Mouse (Mus musculus): ENCODE results near the gene Nhlrc2. TPM values are rescaled to one million over a fixed set of nuclear protein-coding genes. Genes with fewer than 3 reads are reported as not detected.
"Not testable (repeated sequence)": the region's sequence is repeated elsewhere in the genome, so short reads cannot be mapped to it uniquely, and the experiment has no call there.

The Nhlrc2 gene
- polyA plus RNA-seq (2016; fragmentation: Nextera tagmentation; extraction: Ambion mirVana) = 15.4 and 17.4 TPM in 2 replicates

- peak within 1 kb of the TSS; percentile 83 for H3K4me2 ChIP-seq
- peak within 1 kb of the TSS; percentile 98 for H3K27ac ChIP-seq (ENCODE audit: poor library complexity, severe bottlenecking)
- H3K36me3 ChIP-seq = peaks cover 33% of the 10 kb centered on the region
- H3K9me3 ChIP-seq (replicated peaks) = no peaks in the 10 kb centered on the region
- under 1% methylated on average over 69 of the region's 69 CpGs for WGBS
- H3K9ac ChIP-seq = peak within 1 kb of the TSS; percentile 94
- peak; percentile 91 for ATAC-seq (ENCODE audit: insufficient number of reproducible peaks, low FRiP score)
- H3K27me3 ChIP-seq (replicated peaks) = no peaks in the 10 kb centered on the region
- H3K4me3 ChIP-seq = peak within 1 kb of the TSS; percentile 91
- H3K4me1 ChIP-seq (replicated peaks) = peaks cover 14% of the 10 kb centered on the region
Measured at GRCm38 (mm10) chr19:56548230-56549032, at the start of gene Nhlrc2. Gene Nhlrc2 (plus strand): TSS chr19:56548261.

- not testable (repeated sequence) for H3K4me1 ChIP-seq (replicated peaks); H3K9me3 ChIP-seq (replicated peaks); ATAC-seq (ENCODE audit: insufficient number of reproducible peaks, low FRiP score); H3K27ac ChIP-seq (ENCODE audit: poor library complexity, severe bottlenecking); H3K36me3 ChIP-seq; H3K9ac ChIP-seq; H3K4me2 ChIP-seq; H3K27me3 ChIP-seq (replicated peaks); H3K4me3 ChIP-seq
- no CpG with 5 or more reads among the region's 5 CpGs for WGBS
Measured at GRCm38 (mm10) chr19:56503069-56503468, 45.0 kb upstream of the Nhlrc2 start.

GRCm38 (mm10) chr19:56503525-56503924, 44.5 kb upstream of the Nhlrc2 start:
- not testable (repeated sequence) for H3K27me3 ChIP-seq (replicated peaks); H3K27ac ChIP-seq (ENCODE audit: poor library complexity, severe bottlenecking); H3K4me3 ChIP-seq; ATAC-seq (ENCODE audit: insufficient number of reproducible peaks, low FRiP score); H3K4me2 ChIP-seq; H3K4me1 ChIP-seq (replicated peaks); H3K9ac ChIP-seq; H3K9me3 ChIP-seq (replicated peaks); H3K36me3 ChIP-seq
- no CpG with 5 or more reads among the region's 5 CpGs for WGBS

GRCm38 (mm10) chr19:56511207-56511606, 36.9 kb upstream of the Nhlrc2 start:
- H3K36me3 ChIP-seq; H3K27me3 ChIP-seq (replicated peaks); H3K9ac ChIP-seq; H3K4me2 ChIP-seq; H3K27ac ChIP-seq (ENCODE audit: poor library complexity, severe bottlenecking); H3K4me1 ChIP-seq (replicated peaks); H3K9me3 ChIP-seq (replicated peaks); H3K4me3 ChIP-seq; ATAC-seq (ENCODE audit: insufficient number of reproducible peaks, low FRiP score): not testable (repeated sequence)
- WGBS = no CpG with 5 or more reads among the region's 4 CpGs

- H3K9ac ChIP-seq; H3K4me1 ChIP-seq (replicated peaks); H3K4me3 ChIP-seq; H3K9me3 ChIP-seq (replicated peaks); H3K4me2 ChIP-seq; H3K36me3 ChIP-seq; H3K27me3 ChIP-seq (replicated peaks); ATAC-seq (ENCODE audit: insufficient number of reproducible peaks, low FRiP score); H3K27ac ChIP-seq (ENCODE audit: poor library complexity, severe bottlenecking): not testable (repeated sequence)
- WGBS = no CpG with 5 or more reads among the region's 2 CpGs
Measured at GRCm38 (mm10) chr19:56513527-56513926, 34.5 kb upstream of the Nhlrc2 start.

GRCm38 (mm10) chr19:56519408-56519807, 28.7 kb upstream of the Nhlrc2 start:
- no CpG with 5 or more reads among the region's 7 CpGs for WGBS
- H3K36me3 ChIP-seq; H3K9ac ChIP-seq; H3K27ac ChIP-seq (ENCODE audit: poor library complexity, severe bottlenecking); H3K4me2 ChIP-seq; H3K4me3 ChIP-seq; H3K4me1 ChIP-seq (replicated peaks); ATAC-seq (ENCODE audit: insufficient number of reproducible peaks, low FRiP score); H3K9me3 ChIP-seq (replicated peaks); H3K27me3 ChIP-seq (replicated peaks): not testable (repeated sequence)

- H3K9ac ChIP-seq; H3K4me3 ChIP-seq; H3K27me3 ChIP-seq (replicated peaks); H3K4me2 ChIP-seq; H3K27ac ChIP-seq (ENCODE audit: poor library complexity, severe bottlenecking); ATAC-seq (ENCODE audit: insufficient number of reproducible peaks, low FRiP score); H3K9me3 ChIP-seq (replicated peaks); H3K4me1 ChIP-seq (replicated peaks): not testable (repeated sequence)
- peaks cover 20% of the 10 kb centered on the region for H3K36me3 ChIP-seq
- WGBS = no CpG with 5 or more reads among the region's 11 CpGs
Measured at GRCm38 (mm10) chr19:56530529-56530928, 17.5 kb upstream of the Nhlrc2 start.

GRCm38 (mm10) chr19:56531251-56531650, 16.8 kb upstream of the Nhlrc2 start:
- Histone ChIP-seq H3K27ac (ENCODE audit: poor library complexity, severe bottlenecking) (no peak overlapping the region), H3K36me3 (peaks cover 28% of the 10 kb centered on the region), H3K27me3 (replicated peaks) (no peaks in the 10 kb centered on the region), H3K4me1 (replicated peaks) (peaks cover 10% of the 10 kb centered on the region), H3K9ac (no peak overlapping the region), H3K4me3 (no peak overlapping the region), H3K9me3 (replicated peaks) (no peaks in the 10 kb centered on the region), H3K4me2 (no peak overlapping the region)
- ATAC-seq (ENCODE audit: insufficient number of reproducible peaks, low FRiP score) = no peak
- 83% methylated on average over 12 of the region's 12 CpGs for WGBS

- H3K27ac ChIP-seq (ENCODE audit: poor library complexity, severe bottlenecking) = 0 out of 2 replicates have a peak overlapping the region, but pooled peaks have one; percentile 17
- H3K9ac ChIP-seq = no peak overlapping the region
- WGBS = 84% methylated on average over 14 of the region's 14 CpGs
Measured at GRCm38 (mm10) chr19:56533291-56534071, 14.6 kb upstream of the Nhlrc2 start.

GRCm38 (mm10) chr19:56534337-56534736, 13.7 kb upstream of the Nhlrc2 start:
- no peak overlapping the region for H3K27ac ChIP-seq (ENCODE audit: poor library complexity, severe bottlenecking)
- H3K4me1 ChIP-seq (replicated peaks) = peaks cover 10% of the 10 kb centered on the region
- WGBS = 78% methylated on average over 3 of the region's 3 CpGs
- ATAC-seq (ENCODE audit: insufficient number of reproducible peaks, low FRiP score) = no peak
- H3K9me3 ChIP-seq (replicated peaks) = no peaks in the 10 kb centered on the region
- H3K4me2 ChIP-seq = no peak overlapping the region
- H3K36me3 ChIP-seq = peaks cover 46% of the 10 kb centered on the region
- H3K4me3 ChIP-seq = no peak overlapping the region
- no peaks in the 10 kb centered on the region for H3K27me3 ChIP-seq (replicated peaks)
- no peak overlapping the region for H3K9ac ChIP-seq

More at GRCm38 (mm10) chr19:56533291-56534071, 14.6 kb upstream of the Nhlrc2 start:
- peaks cover 10% of the 10 kb centered on the region for H3K4me1 ChIP-seq (replicated peaks)
- H3K9me3 ChIP-seq (replicated peaks) = no peaks in the 10 kb centered on the region
- no peak overlapping the region for H3K4me2 ChIP-seq
- H3K4me3 ChIP-seq = no peak overlapping the region
- peaks cover 43% of the 10 kb centered on the region for H3K36me3 ChIP-seq
- no peaks in the 10 kb centered on the region for H3K27me3 ChIP-seq (replicated peaks)
- ATAC-seq (ENCODE audit: insufficient number of reproducible peaks, low FRiP score) = no peak

GRCm38 (mm10) chr19:56535064-56535463, 13.0 kb upstream of the Nhlrc2 start:
- H3K9ac ChIP-seq = no peak overlapping the region
- no peak overlapping the region for H3K4me2 ChIP-seq
- peaks cover 10% of the 10 kb centered on the region for H3K4me1 ChIP-seq (replicated peaks)
- H3K36me3 ChIP-seq = peaks cover 48% of the 10 kb centered on the region
- H3K27ac ChIP-seq (ENCODE audit: poor library complexity, severe bottlenecking) = no peak overlapping the region
- 83% methylated on average over 9 of the region's 9 CpGs for WGBS
- H3K9me3 ChIP-seq (replicated peaks) = no peaks in the 10 kb centered on the region
- ATAC-seq (ENCODE audit: insufficient number of reproducible peaks, low FRiP score) = no peak
- no peak overlapping the region for H3K4me3 ChIP-seq
- H3K27me3 ChIP-seq (replicated peaks) = no peaks in the 10 kb centered on the region

All from heart, embryonic 12.5 days (tissue).